Mouse (Mus musculus): ENCODE measurements around the gene Foxq1. TPM values are rescaled to one million over a fixed set of nuclear protein-coding genes. Genes with fewer than 3 reads are reported as not detected.

Foxq1 gene
- polyA plus RNA-seq (2015; fragmentation: Nextera tagmentation; extraction: Ambion mirVana): 0.56 and 0.87 TPM in 2 replicates

DNA sequence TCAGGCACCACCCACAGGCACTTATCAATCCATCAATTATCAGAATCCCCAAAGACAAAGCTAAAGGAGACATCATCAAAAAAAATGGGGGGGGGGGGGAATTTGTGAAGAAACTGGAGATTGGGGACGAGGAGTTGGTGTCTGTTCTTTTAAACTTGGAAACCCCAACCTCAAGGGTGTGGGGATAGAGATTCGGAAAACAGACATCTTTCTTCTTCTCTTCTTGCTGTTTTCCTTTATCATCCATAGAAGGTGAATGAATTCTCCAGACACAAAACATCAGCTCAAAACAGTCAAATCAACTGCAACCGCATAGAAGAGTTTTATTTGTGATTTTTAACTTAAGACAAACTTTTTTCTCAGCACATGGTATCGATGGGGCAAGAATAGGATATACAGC lies at the start of gene Foxq1:
Gene Foxq1, plus strand, starts transcription at position 301 of the 400 bp plus-strand sequence.
- WGBS: 75% methylated on average over 4 of the region's 4 CpGs
- ATAC-seq (ENCODE audit: low FRiP score, low read depth): no peak

DNA sequence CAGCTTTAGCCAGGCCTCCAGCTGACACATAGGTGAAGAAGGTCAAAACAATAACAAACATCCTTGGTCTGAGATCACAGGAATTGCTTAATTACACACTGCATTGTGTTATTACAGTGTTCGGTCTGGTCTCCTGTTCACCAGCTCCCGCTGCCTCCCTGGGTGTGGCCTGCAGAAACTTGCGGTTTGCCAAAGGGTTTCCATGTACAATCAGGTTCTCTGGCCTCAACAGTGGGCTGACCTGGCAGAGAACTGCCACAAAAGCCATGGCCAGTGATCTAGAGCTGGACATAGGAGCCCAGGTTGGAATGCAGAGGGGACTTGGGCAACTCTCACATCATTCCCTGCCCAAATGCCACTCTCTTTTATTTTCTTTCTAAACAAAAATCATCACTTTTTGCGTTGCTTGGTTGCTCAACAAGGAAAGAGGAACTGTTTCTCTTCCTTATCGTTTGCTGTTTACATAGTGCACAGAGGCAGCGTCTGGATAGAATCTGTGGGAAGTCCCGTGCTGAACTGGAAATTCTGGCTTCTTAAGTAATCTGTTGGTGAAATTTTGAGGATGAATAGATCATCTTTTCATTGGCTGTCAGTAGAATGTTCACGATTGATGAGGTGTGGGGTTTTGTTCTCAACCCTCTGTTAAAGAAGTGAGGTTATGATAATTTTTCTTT lies 49.3 kb upstream of the Foxq1 start:
- Histone ChIP-seq H3K27me3 (no peaks in the 10 kb centered on the region), H3K4me2 (replicated peaks) (no peak overlapping the region), H3K36me3 (no peaks in the 10 kb centered on the region), H3K4me3 (no peak overlapping the region), H3K9ac (no peak overlapping the region), H3K9me3 (no peaks in the 10 kb centered on the region), H3K27ac (no peak overlapping the region), H3K4me1 (no peaks in the 10 kb centered on the region)
- WGBS: 80% methylated on average over 8 of the region's 8 CpGs
- ATAC-seq (ENCODE audit: low FRiP score, low read depth): no peak

More for the DNA sequence above, at the start of gene Foxq1:
- H3K4me3 ChIP-seq: 0 out of 2 replicates have a peak within 1 kb of the TSS, but pooled peaks have one; percentile 63
- no peak within 1 kb of the TSS for H3K27ac ChIP-seq
- H3K9me3 ChIP-seq: no peaks in the 10 kb centered on the region
- peaks cover 78% of the 10 kb centered on the region for H3K27me3 ChIP-seq
- H3K9ac ChIP-seq: no peak within 1 kb of the TSS
- H3K4me1 ChIP-seq: peaks cover 29% of the 10 kb centered on the region
- no peaks in the 10 kb centered on the region for H3K36me3 ChIP-seq
- H3K4me2 ChIP-seq (replicated peaks): no peak within 1 kb of the TSS

DNA sequence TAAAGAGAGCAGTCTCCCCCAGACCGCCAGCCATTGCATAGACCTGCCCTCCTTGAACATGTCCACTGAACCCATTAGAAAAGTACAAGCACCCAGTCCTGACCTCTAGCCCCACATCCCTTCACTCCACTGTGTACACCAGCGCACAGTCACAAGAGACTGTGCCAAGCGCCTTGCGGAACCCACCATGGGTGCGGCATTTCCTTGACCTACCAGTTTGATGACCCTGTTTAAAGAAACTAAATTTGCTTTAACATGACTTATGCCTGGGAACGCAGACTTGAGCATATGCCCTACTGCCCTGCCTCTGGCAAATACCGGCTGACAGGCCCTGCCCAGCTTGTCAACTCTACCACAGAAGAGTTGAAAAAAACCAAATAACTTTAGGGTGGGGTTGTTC lies 40.7 kb upstream of the Foxq1 start:
- Histone ChIP-seq H3K4me2 (replicated peaks) (no peak overlapping the region), H3K9ac (no peak overlapping the region), H3K27ac (no peak overlapping the region), H3K9me3 (no peaks in the 10 kb centered on the region), H3K27me3 (no peaks in the 10 kb centered on the region), H3K36me3 (no peaks in the 10 kb centered on the region), H3K4me3 (no peak overlapping the region), H3K4me1 (no peaks in the 10 kb centered on the region)
- no peak for ATAC-seq (ENCODE audit: low FRiP score, low read depth)
- 88% methylated on average over 7 of the region's 7 CpGs for WGBS

DNA sequence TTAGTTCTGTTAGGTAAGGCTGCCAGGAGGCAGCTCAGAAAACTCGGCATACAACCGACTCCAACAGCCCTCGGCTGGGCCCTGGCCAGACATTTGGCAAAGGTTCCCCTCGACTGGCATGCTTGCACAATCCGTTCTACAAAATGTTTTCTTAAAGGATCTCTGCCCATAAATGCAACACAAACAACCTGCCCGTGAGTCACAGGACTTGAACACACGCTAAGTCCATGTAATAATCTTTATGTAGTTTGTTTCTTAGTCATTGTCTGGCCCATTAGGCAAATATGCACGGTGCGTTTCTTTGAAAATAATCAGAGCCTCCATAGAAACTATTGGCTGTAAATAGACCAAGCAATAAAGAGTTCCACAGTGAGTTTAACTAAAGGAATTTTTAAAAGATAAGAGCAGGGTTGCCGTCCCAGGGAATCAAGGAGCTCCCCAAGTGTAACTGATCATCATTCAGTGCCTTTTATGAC lies 37.5 kb upstream of the Foxq1 start:
- Histone ChIP-seq H3K27me3 (no peaks in the 10 kb centered on the region), H3K9me3 (no peaks in the 10 kb centered on the region), H3K4me3 (no peak overlapping the region), H3K27ac (no peak overlapping the region), H3K36me3 (no peaks in the 10 kb centered on the region), H3K4me2 (replicated peaks) (no peak overlapping the region), H3K9ac (no peak overlapping the region), H3K4me1 (no peaks in the 10 kb centered on the region)
- ATAC-seq (ENCODE audit: low FRiP score, low read depth): no peak
- 60% methylated on average over 10 of the region's 10 CpGs for WGBS

DNA sequence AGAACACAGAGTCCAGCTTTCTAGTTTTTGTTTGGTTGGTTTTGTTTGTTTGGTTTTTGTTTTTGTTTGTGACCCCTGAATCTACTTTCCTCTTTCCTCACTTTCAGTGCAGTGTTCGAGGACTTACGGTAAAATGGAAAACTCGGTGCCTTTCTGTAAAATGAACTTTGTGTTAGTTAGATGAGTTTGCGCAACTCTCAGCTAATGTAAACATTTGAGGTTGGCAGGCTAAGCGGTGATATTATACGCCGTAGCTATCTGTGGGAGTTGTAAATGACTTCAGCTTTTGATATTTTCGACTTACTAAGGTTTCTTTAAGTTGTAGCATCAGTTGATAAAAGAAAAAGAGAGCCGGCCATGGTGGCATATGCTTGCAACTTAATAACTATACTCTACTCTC lies 37.0 kb upstream of the Foxq1 start:
- WGBS: 88% methylated on average over 9 of the region's 9 CpGs
- no peak overlapping the region for H3K4me2 ChIP-seq (replicated peaks)
- H3K9me3 ChIP-seq: no peaks in the 10 kb centered on the region
- H3K9ac ChIP-seq: no peak overlapping the region
- H3K27me3 ChIP-seq: no peaks in the 10 kb centered on the region
- H3K36me3 ChIP-seq: no peaks in the 10 kb centered on the region
- H3K4me1 ChIP-seq: no peaks in the 10 kb centered on the region
- no peak overlapping the region for H3K27ac ChIP-seq
- no peak for ATAC-seq (ENCODE audit: low FRiP score, low read depth)
- no peak overlapping the region for H3K4me3 ChIP-seq

DNA sequence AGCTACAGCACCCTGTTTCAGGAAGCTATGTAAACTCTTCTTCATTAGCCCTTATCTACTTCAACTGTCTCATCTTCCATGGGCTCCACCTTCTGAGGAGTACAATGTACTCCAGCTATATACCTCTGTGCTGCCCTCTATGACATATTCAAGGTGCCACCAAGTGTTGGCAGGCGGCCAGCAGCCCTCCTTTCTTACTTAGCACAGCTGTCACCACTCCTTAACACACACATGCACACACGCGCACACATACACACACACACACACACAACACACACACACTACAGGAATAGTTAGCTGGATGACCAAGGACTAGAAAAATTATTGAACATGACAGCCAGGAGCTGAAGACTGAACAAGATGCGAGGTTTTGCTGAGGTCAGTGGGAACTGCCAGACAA lies 31.0 kb upstream of the Foxq1 start:
- Histone ChIP-seq H3K9ac (no peak overlapping the region), H3K27ac (no peak overlapping the region), H3K9me3 (no peaks in the 10 kb centered on the region), H3K27me3 (0 out of 2 replicates have a peak, but pooled peaks cover 7% of the 10 kb centered on the region), H3K4me1 (no peaks in the 10 kb centered on the region), H3K4me2 (replicated peaks) (no peak overlapping the region), H3K4me3 (no peak overlapping the region), H3K36me3 (no peaks in the 10 kb centered on the region)
- ATAC-seq (ENCODE audit: low FRiP score, low read depth): no peak
- WGBS: 77% methylated on average over 4 of the region's 4 CpGs

DNA sequence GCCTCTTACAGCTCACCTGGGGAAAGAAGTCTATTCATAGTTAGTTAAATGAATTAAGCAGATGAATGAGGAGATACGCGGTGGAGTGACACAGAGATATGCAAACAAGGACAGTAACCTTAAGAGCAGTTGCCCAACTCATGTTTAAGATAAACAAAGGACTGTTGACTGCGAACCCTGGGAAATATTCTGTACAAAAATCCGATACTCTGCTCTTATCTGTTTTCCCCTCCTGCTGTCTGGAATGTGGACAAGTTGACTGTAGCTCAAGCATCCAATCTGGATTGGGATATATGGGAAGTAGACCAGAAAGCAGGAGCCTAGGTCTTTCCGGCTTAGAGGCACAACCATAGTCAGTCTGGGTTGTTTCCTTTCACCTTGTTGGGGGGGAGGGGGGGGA lies 24.7 kb upstream of the Foxq1 start:
- H3K9ac ChIP-seq: no peak overlapping the region
- 87% methylated on average over 5 of the region's 5 CpGs for WGBS
- H3K4me2 ChIP-seq (replicated peaks): no peak overlapping the region
- H3K27ac ChIP-seq: no peak overlapping the region
- no peaks in the 10 kb centered on the region for H3K36me3 ChIP-seq
- H3K4me1 ChIP-seq: no peaks in the 10 kb centered on the region
- no peak for ATAC-seq (ENCODE audit: low FRiP score, low read depth)
- no peak overlapping the region for H3K4me3 ChIP-seq
- no peaks in the 10 kb centered on the region for H3K27me3 ChIP-seq
- H3K9me3 ChIP-seq: no peaks in the 10 kb centered on the region

DNA sequence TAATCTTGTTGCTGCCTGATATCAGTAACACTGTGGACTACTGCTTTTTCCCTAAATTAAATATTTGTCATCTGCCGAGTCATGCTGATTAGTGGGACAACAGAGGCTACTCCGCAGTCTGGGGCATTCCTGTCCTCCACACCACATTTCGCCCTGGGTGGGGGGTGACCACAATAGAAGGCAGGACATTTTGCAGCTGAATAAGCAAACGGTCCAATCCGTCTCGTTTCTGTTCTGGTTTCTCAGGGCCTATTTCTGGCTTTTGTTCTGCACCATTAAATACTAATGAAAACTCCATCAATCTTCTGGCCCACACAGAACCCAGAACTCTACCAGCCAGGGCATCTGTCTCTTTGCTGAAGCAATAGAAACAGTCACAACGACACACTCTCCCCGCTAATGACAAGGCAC lies 24.3 kb upstream of the Foxq1 start:
- H3K4me2 ChIP-seq (replicated peaks): no peak overlapping the region
- ATAC-seq (ENCODE audit: low FRiP score, low read depth): no peak
- H3K4me1 ChIP-seq: no peaks in the 10 kb centered on the region
- no peak overlapping the region for H3K9ac ChIP-seq
- no peak overlapping the region for H3K4me3 ChIP-seq
- H3K9me3 ChIP-seq: no peaks in the 10 kb centered on the region
- no peak overlapping the region for H3K27ac ChIP-seq
- H3K27me3 ChIP-seq: no peaks in the 10 kb centered on the region
- 46% methylated on average over 8 of the region's 8 CpGs for WGBS
- H3K36me3 ChIP-seq: no peaks in the 10 kb centered on the region

DNA sequence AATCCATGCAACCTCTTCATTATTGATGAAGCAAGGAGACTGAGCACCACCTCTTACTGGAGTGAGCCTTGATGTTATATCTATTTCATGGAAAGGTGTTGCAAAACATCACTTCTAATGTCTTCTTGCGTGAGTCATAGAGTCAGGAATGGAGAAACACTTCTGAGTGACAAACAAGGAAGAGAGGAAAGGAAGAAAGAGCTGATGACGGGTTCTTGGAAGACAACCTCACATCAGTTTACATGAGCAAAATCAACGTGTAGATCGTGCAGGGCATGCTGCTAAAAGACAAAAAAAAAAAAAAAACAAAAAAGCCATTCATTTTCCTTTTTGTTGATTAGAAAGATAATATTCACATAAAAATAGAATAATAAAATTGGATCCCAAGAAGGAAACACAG lies 21.2 kb upstream of the Foxq1 start:
- no peaks in the 10 kb centered on the region for H3K9me3 ChIP-seq
- H3K4me1 ChIP-seq: no peaks in the 10 kb centered on the region
- H3K4me2 ChIP-seq (replicated peaks): no peak overlapping the region
- WGBS: 93% methylated on average over 4 of the region's 4 CpGs
- H3K4me3 ChIP-seq: no peak overlapping the region
- no peak overlapping the region for H3K27ac ChIP-seq
- no peaks in the 10 kb centered on the region for H3K27me3 ChIP-seq
- H3K9ac ChIP-seq: no peak overlapping the region
- ATAC-seq (ENCODE audit: low FRiP score, low read depth): no peak
- H3K36me3 ChIP-seq: no peaks in the 10 kb centered on the region

DNA sequence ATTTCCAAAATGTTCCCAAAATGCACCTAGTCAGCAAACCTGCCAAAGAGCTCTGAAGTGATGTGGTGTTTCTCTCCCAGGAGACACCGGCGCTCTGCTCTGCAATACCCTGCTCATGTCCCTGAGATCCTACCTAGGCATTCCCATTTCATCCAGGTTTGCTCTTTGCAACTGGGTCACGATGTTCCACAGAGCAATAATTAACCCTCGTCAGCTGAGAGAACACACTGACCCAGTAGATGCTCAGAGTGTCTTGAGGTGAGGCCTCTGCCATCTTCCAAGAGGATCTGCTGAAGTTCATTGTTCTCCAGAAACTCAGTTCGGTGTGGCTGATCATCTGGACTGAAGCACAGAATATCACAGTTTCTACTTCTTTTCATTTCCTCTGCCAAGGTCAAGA lies 12.9 kb upstream of the Foxq1 start:
- Histone ChIP-seq H3K9me3 (no peaks in the 10 kb centered on the region), H3K36me3 (no peaks in the 10 kb centered on the region), H3K4me3 (no peak overlapping the region), H3K27me3 (no peaks in the 10 kb centered on the region), H3K4me1 (no peaks in the 10 kb centered on the region), H3K27ac (no peak overlapping the region), H3K4me2 (replicated peaks) (no peak overlapping the region), H3K9ac (no peak overlapping the region)
- ATAC-seq (ENCODE audit: low FRiP score, low read depth): no peak
- WGBS: 89% methylated on average over 5 of the region's 5 CpGs

DNA sequence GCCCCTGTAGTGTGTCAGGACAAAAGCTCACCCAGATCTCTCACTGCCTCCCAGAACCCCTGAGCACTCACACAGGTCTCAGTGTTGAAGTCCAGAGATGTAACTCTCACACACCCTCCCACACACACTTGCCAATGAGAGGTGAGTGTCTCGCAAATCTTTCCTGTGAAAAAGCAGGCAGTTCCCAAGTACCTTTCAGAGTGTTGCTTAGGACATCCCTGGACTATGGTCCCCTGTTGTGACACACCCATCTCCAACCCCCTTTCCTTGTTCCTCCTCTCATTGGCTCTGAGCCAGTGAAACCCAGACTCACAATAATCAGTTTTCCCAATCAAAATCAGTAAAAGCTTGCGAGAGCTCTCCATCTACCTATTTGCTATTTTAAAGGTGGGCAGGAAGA lies 9.2 kb upstream of the Foxq1 start:
- no peaks in the 10 kb centered on the region for H3K4me1 ChIP-seq
- 59% methylated on average over 2 of the region's 2 CpGs for WGBS
- no peaks in the 10 kb centered on the region for H3K9me3 ChIP-seq
- no peak overlapping the region for H3K4me3 ChIP-seq
- no peak overlapping the region for H3K27ac ChIP-seq
- no peak overlapping the region for H3K9ac ChIP-seq
- H3K36me3 ChIP-seq: no peaks in the 10 kb centered on the region
- ATAC-seq (ENCODE audit: low FRiP score, low read depth): no peak
- no peaks in the 10 kb centered on the region for H3K27me3 ChIP-seq
- no peak overlapping the region for H3K4me2 ChIP-seq (replicated peaks)

DNA sequence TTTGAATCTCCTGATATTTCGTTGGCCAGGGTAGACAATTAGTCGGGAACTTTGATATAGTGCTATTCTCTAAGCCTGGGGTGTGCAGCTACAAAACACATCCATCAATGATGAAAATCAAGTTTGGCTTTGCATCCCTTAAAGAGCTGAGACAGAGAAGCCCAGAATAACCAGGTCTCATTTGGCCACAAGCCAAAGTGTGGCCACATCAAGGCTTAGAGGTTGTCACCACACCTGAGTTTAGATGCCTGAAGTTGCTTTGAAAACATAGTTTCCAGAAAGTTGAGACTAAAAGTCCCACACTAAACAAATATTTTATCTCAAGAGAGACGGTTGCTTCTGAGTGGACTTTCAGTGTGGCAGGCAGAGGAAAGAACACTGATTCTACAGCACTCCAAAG lies 8.7 kb upstream of the Foxq1 start:
- 82% methylated on average over 3 of the region's 3 CpGs for WGBS
- H3K27me3 ChIP-seq: no peaks in the 10 kb centered on the region
- no peak for ATAC-seq (ENCODE audit: low FRiP score, low read depth)

DNA sequence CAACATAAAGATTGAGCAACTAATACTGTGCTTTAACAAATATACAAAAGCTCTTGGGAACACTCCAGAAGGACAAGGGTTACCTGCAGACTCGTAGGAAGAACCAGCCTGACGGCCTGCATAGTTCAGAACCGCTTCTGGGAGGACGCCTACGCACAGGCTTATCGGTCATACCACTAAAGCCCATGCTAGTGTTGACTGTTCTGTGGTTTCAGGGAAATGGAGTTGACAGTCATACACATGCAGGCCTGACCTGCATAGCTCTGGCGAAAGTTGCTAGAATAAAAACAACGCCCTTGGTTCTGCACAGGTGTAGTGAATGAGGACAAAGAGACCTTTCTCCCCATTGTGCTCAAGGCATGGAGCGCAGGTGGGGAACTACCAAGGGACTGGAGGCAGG lies 8.3 kb upstream of the Foxq1 start:
- Histone ChIP-seq H3K4me2 (replicated peaks) (no peak overlapping the region), H3K36me3 (no peaks in the 10 kb centered on the region), H3K9ac (no peak overlapping the region), H3K9me3 (no peaks in the 10 kb centered on the region), H3K4me3 (no peak overlapping the region), H3K27me3 (no peaks in the 10 kb centered on the region), H3K4me1 (no peaks in the 10 kb centered on the region), H3K27ac (no peak overlapping the region)
- ATAC-seq (ENCODE audit: low FRiP score, low read depth): no peak
- 80% methylated on average over 9 of the region's 9 CpGs for WGBS

More for the DNA sequence above, 8.7 kb upstream of the Foxq1 start:
- no peaks in the 10 kb centered on the region for H3K4me1 ChIP-seq
- no peak overlapping the region for H3K4me2 ChIP-seq (replicated peaks)
- H3K9me3 ChIP-seq: no peaks in the 10 kb centered on the region
- no peaks in the 10 kb centered on the region for H3K36me3 ChIP-seq
- H3K4me3 ChIP-seq: no peak overlapping the region
- H3K27ac ChIP-seq: no peak overlapping the region
- no peak overlapping the region for H3K9ac ChIP-seq
